Mouse (Mus musculus): ENCODE data around the gene Egfl7. TPM values are rescaled to one million over a fixed set of nuclear protein-coding genes. Genes with fewer than 3 reads are reported as not detected.
A peak's percentile ranks its signal among the peaks of the same experiment; 100 is the strongest.

Gene Egfl7
- total and polyA plus RNA-seq, 2 experiments from 2014 or later, result 63.2 to 83.0 TPM

- no peak for DNase-seq (ENCODE audit: low spot score)
- no peak overlapping the region for H3K27ac ChIP-seq (ENCODE audit: low read depth, low read length)
- no peaks in the 10 kb centered on the region for H3K9me3 ChIP-seq (ENCODE audit: low read length)
- 48% methylated on average over 2 of the region's 2 CpGs for WGBS
- no peak overlapping the region for H3K4me2 ChIP-seq (ENCODE audit: low read depth, low read length, poor library complexity, severe bottlenecking)
- no peak overlapping the region for H3K4me3 ChIP-seq (ENCODE audit: low read depth, low read length)
- no peak overlapping the region for H3K9ac ChIP-seq (replicated peaks; ENCODE audit: low read length, poor library complexity, severe bottlenecking)
- no peak for ATAC-seq (ENCODE audit: low FRiP score)
- no peak for TF ChIP-seq CTCF (IDR thresholded peaks at IDR 0.05)
- H3K27me3 ChIP-seq (ENCODE audit: insufficient read depth, low read length), result no peaks in the 10 kb centered on the region
- H3K36me3 ChIP-seq (ENCODE audit: insufficient read depth, low read length), result no peaks in the 10 kb centered on the region
- H3K4me1 ChIP-seq (ENCODE audit: insufficient read depth, low read length), result no peaks in the 10 kb centered on the region; the same call in 1 of the 2 replicates
Observed at GRCm38 (mm10) chr2:26621246-26621645, 41.4 kb downstream of the Egfl7 start.

GRCm38 (mm10) chr2:26622984-26623383 lies 43.2 kb downstream of the Egfl7 start:
- H3K36me3 ChIP-seq (ENCODE audit: insufficient read depth, low read length), result no peaks in the 10 kb centered on the region
- DNase-seq (ENCODE audit: low spot score) (no peak), ATAC-seq (ENCODE audit: low FRiP score) (no peak)
- no peak overlapping the region for H3K27ac ChIP-seq (ENCODE audit: low read depth, low read length)
- no peak for TF ChIP-seq CTCF (IDR thresholded peaks at IDR 0.05)
- no peaks in the 10 kb centered on the region for H3K9me3 ChIP-seq (ENCODE audit: low read length)
- WGBS, result 56% methylated on average over 5 of the region's 5 CpGs
- no peak overlapping the region for H3K9ac ChIP-seq (replicated peaks; ENCODE audit: low read length, poor library complexity, severe bottlenecking)
- H3K27me3 ChIP-seq (ENCODE audit: insufficient read depth, low read length), result no peaks in the 10 kb centered on the region
- H3K4me2 ChIP-seq (ENCODE audit: low read depth, low read length, poor library complexity, severe bottlenecking), result no peak overlapping the region
- peaks cover 3% of the 10 kb centered on the region for H3K4me1 ChIP-seq (ENCODE audit: insufficient read depth, low read length)
- no peak overlapping the region for H3K4me3 ChIP-seq (ENCODE audit: low read depth, low read length)

- Histone ChIP-seq H3K4me3 (ENCODE audit: low read depth, low read length) (no peak overlapping the region), H3K4me2 (ENCODE audit: low read depth, low read length, poor library complexity, severe bottlenecking) (no peak overlapping the region), H3K9ac (replicated peaks; ENCODE audit: low read length, poor library complexity, severe bottlenecking) (no peak overlapping the region), H3K27me3 (ENCODE audit: insufficient read depth, low read length) (no peaks in the 10 kb centered on the region), H3K36me3 (ENCODE audit: insufficient read depth, low read length) (no peaks in the 10 kb centered on the region), H3K9me3 (ENCODE audit: low read length) (no peaks in the 10 kb centered on the region), H3K27ac (ENCODE audit: low read depth, low read length) (no peak overlapping the region), H3K4me1 (ENCODE audit: insufficient read depth, low read length) (peaks cover 13% of the 10 kb centered on the region)
- WGBS, result 88% methylated on average over 3 of the region's 3 CpGs
- no peak for DNase-seq (ENCODE audit: low spot score)
- no peak for ATAC-seq (ENCODE audit: low FRiP score)
- no peak for TF ChIP-seq CTCF (IDR thresholded peaks at IDR 0.05)
Observed at GRCm38 (mm10) chr2:26625419-26625818, 45.6 kb downstream of the Egfl7 start.

- Histone ChIP-seq H3K4me2 (ENCODE audit: low read depth, low read length, poor library complexity, severe bottlenecking) (no peak overlapping the region), H3K4me3 (ENCODE audit: low read depth, low read length) (no peak overlapping the region), H3K4me1 (ENCODE audit: insufficient read depth, low read length) (peaks cover 19% of the 10 kb centered on the region), H3K27me3 (ENCODE audit: insufficient read depth, low read length) (no peaks in the 10 kb centered on the region), H3K27ac (ENCODE audit: low read depth, low read length) (no peak overlapping the region), H3K9ac (replicated peaks; ENCODE audit: low read length, poor library complexity, severe bottlenecking) (no peak overlapping the region), H3K9me3 (ENCODE audit: low read length) (no peaks in the 10 kb centered on the region), H3K36me3 (ENCODE audit: insufficient read depth, low read length) (peaks cover 2% of the 10 kb centered on the region; the same call in 1 of the 2 replicates)
- DNase-seq (ENCODE audit: low spot score) (no peak), ATAC-seq (ENCODE audit: low FRiP score) (no peak)
- WGBS, result 62% methylated on average over 3 of the region's 3 CpGs
- peak; percentile 28 for TF ChIP-seq CTCF (IDR thresholded peaks at IDR 0.05)
Observed at GRCm38 (mm10) chr2:26626081-26626480, 46.3 kb downstream of the Egfl7 start.

- Histone ChIP-seq H3K4me1 (ENCODE audit: insufficient read depth, low read length) (peaks cover 21% of the 10 kb centered on the region), H3K4me2 (ENCODE audit: low read depth, low read length, poor library complexity, severe bottlenecking) (peak within 1 kb of the TSS; percentile 89), H3K27me3 (ENCODE audit: insufficient read depth, low read length) (no peaks in the 10 kb centered on the region), H3K4me3 (ENCODE audit: low read depth, low read length) (peak within 1 kb of the TSS; percentile 59), H3K9ac (replicated peaks; ENCODE audit: low read length, poor library complexity, severe bottlenecking) (peak within 1 kb of the TSS; percentile 79), H3K9me3 (ENCODE audit: low read length) (no peaks in the 10 kb centered on the region), H3K27ac (ENCODE audit: low read depth, low read length) (peak within 1 kb of the TSS; percentile 80), H3K36me3 (ENCODE audit: insufficient read depth, low read length) (peaks cover 5% of the 10 kb centered on the region)
- ATAC-seq (ENCODE audit: low FRiP score) (peak; percentile 67), DNase-seq (ENCODE audit: low spot score) (peak; percentile 96)
- TF ChIP-seq CTCF (IDR thresholded peaks at IDR 0.05), result no peak
- 1% methylated on average over 56 of the region's 70 CpGs for WGBS
Observed at GRCm38 (mm10) chr2:26627921-26628739, 48.3 kb downstream of the Egfl7 start, which contains the start of gene Fam69b. Fam69b (plus strand) TSS chr2:26628457.

GRCm38 (mm10) chr2:26628792-26629437 lies 49.1 kb downstream of the Egfl7 start:
- Histone ChIP-seq H3K9me3 (ENCODE audit: low read length) (no peaks in the 10 kb centered on the region), H3K27me3 (ENCODE audit: insufficient read depth, low read length) (no peaks in the 10 kb centered on the region), H3K4me3 (ENCODE audit: low read depth, low read length) (peak overlapping the region; percentile 59), H3K36me3 (ENCODE audit: insufficient read depth, low read length) (peaks cover 5% of the 10 kb centered on the region), H3K27ac (ENCODE audit: low read depth, low read length) (peak overlapping the region; percentile 80), H3K4me2 (ENCODE audit: low read depth, low read length, poor library complexity, severe bottlenecking) (peak overlapping the region; percentile 89), H3K4me1 (ENCODE audit: insufficient read depth, low read length) (peaks cover 21% of the 10 kb centered on the region), H3K9ac (replicated peaks; ENCODE audit: low read length, poor library complexity, severe bottlenecking) (peak overlapping the region; percentile 79)
- DNase-seq (ENCODE audit: low spot score) (no peak), ATAC-seq (ENCODE audit: low FRiP score) (peak; percentile 59)
- no peak for TF ChIP-seq CTCF (IDR thresholded peaks at IDR 0.05)
- WGBS, result 23% methylated on average over 5 of the region's 5 CpGs

Measured in midbrain, postnatal 0 days (tissue).